Mouse (Mus musculus) bone marrow, adult 2 months (tissue): ENCODE measurements around the gene Ntng1.

Source experiments
- CTCF ChIP-seq: fragments of 200-500 bp; IDR thresholded peaks from 2 replicates; pipeline ENCODE4 v1.5.1; 2011; ENCODE audit warnings: low read length, control low read depth; ENCODE audit not compliant: control insufficient read depth, insufficient read depth
- POLR2A ChIP-seq: fragments of 200-500 bp; IDR thresholded peaks from 2 replicates; pipeline ENCODE4 v1.6.1; 2011; ENCODE audit warnings: low read depth, mild to moderate bottlenecking, control low read depth, low read length, borderline replicate concordance; ENCODE audit not compliant: control insufficient read depth

DNA sequence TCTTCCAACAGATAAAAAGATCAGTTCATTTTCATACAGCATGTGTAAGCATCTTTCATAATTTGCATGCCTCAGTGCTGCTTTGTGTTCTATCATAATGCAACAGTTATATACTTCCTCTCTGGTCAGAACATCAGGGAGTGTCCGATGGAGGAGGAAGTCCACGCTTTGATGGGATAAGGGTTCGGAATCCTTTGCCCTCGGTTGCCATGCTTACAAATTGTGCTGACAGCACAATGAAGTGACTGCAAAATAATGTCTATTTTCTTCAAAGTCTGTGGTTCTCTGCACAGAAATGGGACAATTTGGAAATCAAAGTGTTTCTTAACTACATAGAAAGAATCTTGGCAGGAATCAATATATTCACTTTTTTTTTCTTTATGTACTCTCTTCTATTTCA, 297.2 kb downstream of the Ntng1 start:
- TF ChIP-seq CTCF (no peak), POLR2A (no peak)
